Mouse (Mus musculus) liver, embryonic 14.5 days (tissue): Measurements from ENCODE around the gene Lin7a.

Source experiments
- CTCF ChIP-seq: IDR thresholded peaks from 2 replicates; pipeline ENCODE4 v1.5.1; 2016; ENCODE audit warnings: antibody characterized with exemption, low read depth, control low read depth
- EP300 ChIP-seq: IDR thresholded peaks from 2 replicates; pipeline ENCODE4 v1.6.1; 2016; ENCODE audit warnings: antibody characterized with exemption, low read depth

DNA sequence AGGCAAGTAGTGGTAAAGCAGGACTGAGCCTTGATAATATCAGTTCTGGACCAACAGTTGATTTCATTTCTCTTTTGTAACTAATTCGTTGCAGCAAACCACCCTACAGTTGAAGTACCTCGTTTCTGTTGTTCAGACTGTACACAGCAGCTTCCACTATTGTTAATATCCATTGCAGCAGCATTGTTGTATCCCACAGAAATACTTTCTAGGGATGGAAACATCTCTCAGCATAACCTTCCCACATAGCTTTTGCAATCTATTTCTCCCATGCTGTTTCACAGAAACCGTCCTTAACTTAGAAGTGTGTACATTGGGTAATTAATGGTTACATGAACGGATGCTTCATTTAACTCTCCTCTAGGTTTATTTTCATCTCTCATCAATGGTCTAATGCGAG, 42.7 kb upstream of the Lin7a start:
- TF ChIP-seq CTCF (no peak), EP300 (no peak)
